Mouse (Mus musculus): ENCODE measurements at regions not wholly inside any gene's neighbourhood (a gene's known extent, or its start where the extent isn't known, plus 50 kb on each side); places are given as distances from the start of the nearest gene placed in this dataset.

GRCm38 (mm10) chr5:76065227-76065626 is 74.8 kb upstream of the Srd5a3 start:
- H3K9me3 ChIP-seq (ENCODE audit: control insufficient read depth, low read length): no peaks in the 10 kb centered on the region
- no peak overlapping the region for H3K4me2 ChIP-seq (ENCODE audit: low read depth, severe bottlenecking)
- H3K27me3 ChIP-seq (ENCODE audit: control insufficient read depth, insufficient read depth, low read length): no peaks in the 10 kb centered on the region
- DNase-seq (ENCODE audit: low spot score) (no peak), ATAC-seq (ENCODE audit: insufficient number of reproducible peaks, low FRiP score, low TSS enrichment, low read depth) (no peak)
- H3K4me3 ChIP-seq (ENCODE audit: low read depth, low read length): no peak overlapping the region
- H3K4me1 ChIP-seq (ENCODE audit: control insufficient read depth, insufficient read depth, low read length): no peaks in the 10 kb centered on the region
- H3K9ac ChIP-seq (ENCODE audit: low read length): no peak overlapping the region
- no peaks in the 10 kb centered on the region for H3K36me3 ChIP-seq (ENCODE audit: control insufficient read depth, insufficient read depth, low read length)
- 76% methylated on average over 6 of the region's 6 CpGs for WGBS
- no peak overlapping the region for H3K27ac ChIP-seq (replicated peaks; ENCODE audit: low read depth, low read length)

DNA sequence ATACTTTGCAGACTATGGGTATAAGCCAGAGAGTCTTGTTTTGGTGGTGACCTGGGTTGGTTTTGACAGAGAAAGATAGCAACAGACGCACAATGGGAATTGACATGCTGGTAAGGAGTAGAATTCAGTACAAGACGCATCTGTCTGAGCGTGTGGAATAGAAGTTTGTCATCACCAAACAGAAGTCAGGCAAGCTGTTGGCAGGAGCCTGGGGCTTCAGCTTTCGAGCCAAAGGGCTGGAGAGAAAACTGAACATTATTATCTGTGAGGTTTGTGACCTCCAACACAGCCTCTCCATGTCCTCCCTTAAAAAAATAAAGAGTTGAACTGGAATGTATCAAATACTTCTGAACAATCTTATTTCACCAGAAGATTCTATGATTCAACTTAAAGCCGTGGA is 75.4 kb upstream of the Srd5a3 start:
- no peak for ATAC-seq (ENCODE audit: insufficient number of reproducible peaks, low FRiP score, low TSS enrichment, low read depth)
- no peak for DNase-seq (ENCODE audit: low spot score)

GRCm38 (mm10) chr5:76063473-76063872 is 76.6 kb upstream of the Srd5a3 start:
- H3K4me1 ChIP-seq (ENCODE audit: control insufficient read depth, insufficient read depth, low read length): no peaks in the 10 kb centered on the region

More for the DNA sequence above, 75.4 kb upstream of the Srd5a3 start:
- Histone ChIP-seq H3K27ac (replicated peaks; ENCODE audit: low read depth, low read length) (no peak overlapping the region), H3K4me3 (ENCODE audit: low read depth, low read length) (no peak overlapping the region), H3K4me2 (ENCODE audit: low read depth, severe bottlenecking) (no peak overlapping the region), H3K4me1 (ENCODE audit: control insufficient read depth, insufficient read depth, low read length) (no peaks in the 10 kb centered on the region), H3K36me3 (ENCODE audit: control insufficient read depth, insufficient read depth, low read length) (no peaks in the 10 kb centered on the region), H3K9me3 (ENCODE audit: control insufficient read depth, low read length) (no peaks in the 10 kb centered on the region), H3K9ac (ENCODE audit: low read length) (no peak overlapping the region), H3K27me3 (ENCODE audit: control insufficient read depth, insufficient read depth, low read length) (no peaks in the 10 kb centered on the region)
- 74% methylated on average over 5 of the region's 5 CpGs for WGBS

DNA sequence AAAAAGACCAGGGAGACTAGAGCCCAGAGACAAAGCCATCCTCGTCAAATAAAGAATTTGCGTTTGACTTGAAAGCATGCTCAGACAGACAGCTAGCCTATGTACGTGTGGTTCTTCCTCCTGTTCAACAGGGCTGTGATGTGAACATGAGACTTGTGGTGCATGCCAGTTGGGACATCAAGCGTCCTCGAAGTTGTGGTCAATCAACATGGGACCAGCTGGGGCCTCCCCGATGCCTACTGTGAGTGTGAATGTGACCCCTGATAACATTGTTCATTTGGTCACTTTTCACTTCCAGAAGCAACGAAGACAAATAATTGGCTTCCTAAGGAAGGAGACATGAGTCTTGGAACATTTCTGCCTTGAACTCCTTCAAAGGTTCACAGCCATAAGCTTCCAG is 79.8 kb upstream of the Kdr start:
- Histone ChIP-seq H3K4me1 (ENCODE audit: control insufficient read depth, insufficient read depth, low read length) (no peaks in the 10 kb centered on the region), H3K4me3 (ENCODE audit: low read depth, low read length) (no peak overlapping the region), H3K27me3 (ENCODE audit: control insufficient read depth, insufficient read depth, low read length) (no peaks in the 10 kb centered on the region), H3K9ac (ENCODE audit: low read length) (no peak overlapping the region), H3K4me2 (ENCODE audit: low read depth, severe bottlenecking) (no peak overlapping the region), H3K27ac (replicated peaks; ENCODE audit: low read depth, low read length) (no peak overlapping the region), H3K9me3 (ENCODE audit: control insufficient read depth, low read length) (no peaks in the 10 kb centered on the region), H3K36me3 (ENCODE audit: control insufficient read depth, insufficient read depth, low read length) (no peaks in the 10 kb centered on the region)
- DNase-seq (ENCODE audit: low spot score) (no peak), ATAC-seq (ENCODE audit: insufficient number of reproducible peaks, low FRiP score, low TSS enrichment, low read depth) (no peak)
- 80% methylated on average over 7 of the region's 7 CpGs for WGBS

More at GRCm38 (mm10) chr5:76063473-76063872, 76.6 kb upstream of the Srd5a3 start:
- Histone ChIP-seq H3K4me3 (ENCODE audit: low read depth, low read length) (no peak overlapping the region), H3K36me3 (ENCODE audit: control insufficient read depth, insufficient read depth, low read length) (no peaks in the 10 kb centered on the region), H3K4me2 (ENCODE audit: low read depth, severe bottlenecking) (no peak overlapping the region), H3K27ac (replicated peaks; ENCODE audit: low read depth, low read length) (no peak overlapping the region), H3K27me3 (ENCODE audit: control insufficient read depth, insufficient read depth, low read length) (no peaks in the 10 kb centered on the region), H3K9me3 (ENCODE audit: control insufficient read depth, low read length) (no peaks in the 10 kb centered on the region), H3K9ac (ENCODE audit: low read length) (no peak overlapping the region)
- ATAC-seq (ENCODE audit: insufficient number of reproducible peaks, low FRiP score, low TSS enrichment, low read depth): no peak
- WGBS: 46% methylated on average over 6 of the region's 6 CpGs
- no peak for DNase-seq (ENCODE audit: low spot score)

GRCm38 (mm10) chr5:76055849-76056248 is 77.6 kb upstream of the Kdr start:
- no peaks in the 10 kb centered on the region for H3K4me1 ChIP-seq (ENCODE audit: control insufficient read depth, insufficient read depth, low read length)
- no peak overlapping the region for H3K4me3 ChIP-seq (ENCODE audit: low read depth, low read length)
- WGBS: 50% methylated on average over 2 of the region's 2 CpGs
- H3K27ac ChIP-seq (replicated peaks; ENCODE audit: low read depth, low read length): no peak overlapping the region
- H3K9ac ChIP-seq (ENCODE audit: low read length): no peak overlapping the region
- H3K36me3 ChIP-seq (ENCODE audit: control insufficient read depth, insufficient read depth, low read length): no peaks in the 10 kb centered on the region
- H3K4me2 ChIP-seq (ENCODE audit: low read depth, severe bottlenecking): no peak overlapping the region
- no peaks in the 10 kb centered on the region for H3K9me3 ChIP-seq (ENCODE audit: control insufficient read depth, low read length)
- no peaks in the 10 kb centered on the region for H3K27me3 ChIP-seq (ENCODE audit: control insufficient read depth, insufficient read depth, low read length)
- DNase-seq (ENCODE audit: low spot score) (no peak), ATAC-seq (ENCODE audit: insufficient number of reproducible peaks, low FRiP score, low TSS enrichment, low read depth) (no peak)

- Histone ChIP-seq H3K4me3 (ENCODE audit: low read depth, low read length) (no peak overlapping the region), H3K4me1 (ENCODE audit: control insufficient read depth, insufficient read depth, low read length) (no peaks in the 10 kb centered on the region), H3K9ac (ENCODE audit: low read length) (no peak overlapping the region), H3K4me2 (ENCODE audit: low read depth, severe bottlenecking) (no peak overlapping the region), H3K9me3 (ENCODE audit: control insufficient read depth, low read length) (no peaks in the 10 kb centered on the region), H3K27ac (replicated peaks; ENCODE audit: low read depth, low read length) (no peak overlapping the region), H3K27me3 (ENCODE audit: control insufficient read depth, insufficient read depth, low read length) (no peaks in the 10 kb centered on the region), H3K36me3 (ENCODE audit: control insufficient read depth, insufficient read depth, low read length) (no peaks in the 10 kb centered on the region)
- no peak for ATAC-seq (ENCODE audit: insufficient number of reproducible peaks, low FRiP score, low TSS enrichment, low read depth)
- no peak for DNase-seq (ENCODE audit: low spot score)
- WGBS: 89% methylated on average over 1 of the region's 1 CpGs
These were observed 74.5 kb upstream of the Kdr start for GRCm38 (mm10) chr5:76052782-76053181.

DNA sequence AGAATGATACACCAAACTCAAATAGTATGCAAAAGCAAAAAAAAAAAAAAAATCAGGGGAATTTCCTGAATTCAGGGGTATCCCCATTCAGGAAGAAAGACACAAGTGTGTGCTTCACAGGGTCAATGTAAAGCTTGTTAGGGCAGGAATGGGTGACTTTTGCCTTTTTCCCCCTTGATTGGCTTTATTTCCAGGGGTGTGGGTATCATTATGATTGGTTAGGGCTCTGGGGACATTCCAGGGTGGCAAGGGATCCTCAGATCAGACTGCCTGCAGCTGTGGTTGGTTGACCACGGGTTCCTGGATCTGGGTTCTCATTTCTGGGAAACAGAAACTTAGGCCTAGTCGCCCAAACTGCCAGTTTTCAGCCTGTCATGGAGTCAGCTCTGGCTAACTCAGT is 73.4 kb upstream of the Kdr start:
- Histone ChIP-seq H3K9me3 (ENCODE audit: control insufficient read depth, low read length) (no peaks in the 10 kb centered on the region), H3K4me1 (ENCODE audit: control insufficient read depth, insufficient read depth, low read length) (no peaks in the 10 kb centered on the region), H3K27ac (replicated peaks; ENCODE audit: low read depth, low read length) (no peak overlapping the region), H3K9ac (ENCODE audit: low read length) (no peak overlapping the region), H3K4me3 (ENCODE audit: low read depth, low read length) (no peak overlapping the region), H3K4me2 (ENCODE audit: low read depth, severe bottlenecking) (no peak overlapping the region), H3K36me3 (ENCODE audit: control insufficient read depth, insufficient read depth, low read length) (no peaks in the 10 kb centered on the region), H3K27me3 (ENCODE audit: control insufficient read depth, insufficient read depth, low read length) (no peaks in the 10 kb centered on the region)
- 81% methylated on average over 2 of the region's 2 CpGs for WGBS
- ATAC-seq (ENCODE audit: insufficient number of reproducible peaks, low FRiP score, low TSS enrichment, low read depth) (no peak), DNase-seq (ENCODE audit: low spot score) (no peak)

DNA sequence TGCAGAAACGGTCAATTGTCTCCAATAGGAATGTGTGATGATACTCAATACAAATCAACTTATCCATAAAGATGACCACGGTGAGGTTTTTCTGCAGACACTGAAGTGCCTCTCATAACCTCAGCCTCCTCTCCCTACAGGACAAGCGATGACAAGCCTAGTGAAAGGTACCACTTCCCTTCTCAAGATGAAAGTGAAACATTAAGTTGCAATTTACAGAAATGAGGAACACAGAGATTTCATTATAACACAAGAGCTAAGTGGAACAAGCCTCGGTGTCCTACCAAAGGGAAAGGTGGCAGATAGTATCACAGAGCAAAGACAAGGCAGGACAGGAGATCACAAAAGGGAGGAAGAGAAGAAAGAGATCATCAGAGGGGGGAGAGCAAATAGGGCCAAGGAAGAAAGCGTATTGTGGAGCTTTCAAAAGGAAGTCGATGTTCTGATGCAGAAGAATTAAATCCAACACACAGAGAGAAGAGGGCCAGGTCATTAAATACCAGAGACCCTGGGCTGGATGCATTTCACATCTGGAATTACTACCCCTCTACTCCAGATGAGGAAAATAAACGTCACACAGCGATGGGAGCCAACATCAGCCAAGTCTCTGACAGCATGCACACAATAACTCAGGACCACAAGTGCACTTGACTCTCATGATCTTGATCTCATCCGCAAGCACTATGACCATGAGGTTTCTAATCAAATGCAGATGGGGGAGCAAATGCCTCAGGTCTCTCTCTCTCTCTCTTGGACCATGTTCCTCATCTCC is 70.0 kb upstream of the Kdr start:
- Histone ChIP-seq H3K4me2 (ENCODE audit: low read depth, severe bottlenecking) (no peak overlapping the region), H3K27ac (replicated peaks; ENCODE audit: low read depth, low read length) (no peak overlapping the region), H3K9ac (ENCODE audit: low read length) (no peak overlapping the region), H3K9me3 (ENCODE audit: control insufficient read depth, low read length) (no peaks in the 10 kb centered on the region), H3K27me3 (ENCODE audit: control insufficient read depth, insufficient read depth, low read length) (no peaks in the 10 kb centered on the region), H3K4me3 (ENCODE audit: low read depth, low read length) (no peak overlapping the region), H3K4me1 (ENCODE audit: control insufficient read depth, insufficient read depth, low read length) (0 out of 2 replicates have a peak, but pooled peaks cover 2% of the 10 kb centered on the region), H3K36me3 (ENCODE audit: control insufficient read depth, insufficient read depth, low read length) (no peaks in the 10 kb centered on the region)
- DNase-seq (ENCODE audit: low spot score) (no peak), ATAC-seq (ENCODE audit: insufficient number of reproducible peaks, low FRiP score, low TSS enrichment, low read depth) (no peak)
- 74% methylated on average over 9 of the region's 9 CpGs for WGBS

Data from limb, embryonic 11.5 days (tissue).